Comparison of ENCODE assay signal across 8 mouse cellular contexts in genomic region chr4:120268214-120269061, GRCm38 (mm10). TPM values are rescaled to one million over a fixed set of nuclear protein-coding genes. Genes with fewer than 3 reads are reported as not detected.
A peak's percentile ranks its signal among the peaks of the same experiment; 100 is the strongest.
DNase-seq lines count a peak whose midpoint lies in the region; ATAC-seq lines count a peak whose summit lies in the region.

No protein-coding gene starts in this region.

- DNase-seq in heart, embryonic 10.5 days (ENCODE audit: low spot score): no peak
- DNase-seq in heart, adult 11 months: no peak
- DNase-seq in adrenal gland, postnatal 25 days: peak; percentile 39
- peak; percentile 50 to 52 for DNase-seq in heart, postnatal 14 days
- DNase-seq in lung, postnatal 4 days: peak; percentile 42 to 62
- DNase-seq in MN1 (ENCODE audit: low spot score): no peak
- no peak for DNase-seq in thymus, postnatal 36 days

- WGBS in heart, embryonic 10.5 days: 2% methylated on average over 112 of the region's 112 CpGs

- ATAC-seq in activated CD4-positive, CD25-positive, alpha-beta regulatory T cell, adult 4 months: no peak

- H3K4me3 ChIP-seq in heart, embryonic 10.5 days: peak overlapping the region; percentile 60

- peak overlapping the region; percentile 73 for H3K27ac ChIP-seq in heart, embryonic 10.5 days

- H3K36me3 ChIP-seq in heart, embryonic 10.5 days: no peaks in the 10 kb centered on the region

- intact Hi-C loops in heart, postnatal 14 days (cut with DNase I): no loop called here

- H3K4me1 ChIP-seq in heart, embryonic 10.5 days: peaks cover 39% of the 10 kb centered on the region

- H3K9me3 ChIP-seq in heart, embryonic 10.5 days: no peaks in the 10 kb centered on the region

- peaks cover 100% of the 10 kb centered on the region for H3K27me3 ChIP-seq in heart, embryonic 10.5 days (ENCODE audit: insufficient read depth, poor library complexity, severe bottlenecking)

RNA-seq across cellular contexts. Expression of gene Foxo6, which starts 18.7 kb away (rescaled TPM):
- 0.07 and 0.20 TPM in 2 replicates for polyA plus RNA-seq in heart, embryonic 10.5 days (2016; fragmentation: Nextera tagmentation; extraction: Ambion mirVana)
- total RNA-seq in adrenal gland, postnatal 25 days (2021): 0.71 and 1.9 TPM in 2 replicates
- 1 to 10 TPM; 6.1 to 7.2 TPM for total RNA-seq in heart, postnatal 14 days (2021)
- polyA plus RNA-seq in activated CD4-positive, CD25-positive, alpha-beta regulatory T cell, adult 4 months (2017; shearing (Covaris generic)): not detected

Comparison
In these comparisons a context has a peak if more than half of its experiments do, and no peak if none do; other contexts are left out.
1. DNase-seq: peak in adrenal gland, postnatal 25 days (single experiment), heart, postnatal 14 days (2 of 2) and lung, postnatal 4 days (2 of 2); none in heart, embryonic 10.5 days (single experiment), heart, adult 11 months (single experiment), MN1 (single experiment) and thymus, postnatal 36 days (0 of 2).